Mouse (Mus musculus) testis, adult 2 months (tissue): Measurements from ENCODE around the gene Zdhhc24.

ENCODE experiments used
- CTCF ChIP-seq: fragments of 200-500 bp; IDR thresholded peaks from 2 replicates; pipeline ENCODE4 v1.5.1; 2012; ENCODE audit warnings: low read depth, mild to moderate bottlenecking, inconsistent platforms, low read length, moderate library complexity; ENCODE audit not compliant: control insufficient read depth, insufficient read depth, insufficient replicate concordance
- POLR2A ChIP-seq: fragments of 200-500 bp; IDR thresholded peaks from 2 replicates; pipeline ENCODE4 v1.6.1; 2012; ENCODE audit warnings: low read depth, mild to moderate bottlenecking, inconsistent platforms, low read length, moderate library complexity; ENCODE audit not compliant: control insufficient read depth

DNA sequence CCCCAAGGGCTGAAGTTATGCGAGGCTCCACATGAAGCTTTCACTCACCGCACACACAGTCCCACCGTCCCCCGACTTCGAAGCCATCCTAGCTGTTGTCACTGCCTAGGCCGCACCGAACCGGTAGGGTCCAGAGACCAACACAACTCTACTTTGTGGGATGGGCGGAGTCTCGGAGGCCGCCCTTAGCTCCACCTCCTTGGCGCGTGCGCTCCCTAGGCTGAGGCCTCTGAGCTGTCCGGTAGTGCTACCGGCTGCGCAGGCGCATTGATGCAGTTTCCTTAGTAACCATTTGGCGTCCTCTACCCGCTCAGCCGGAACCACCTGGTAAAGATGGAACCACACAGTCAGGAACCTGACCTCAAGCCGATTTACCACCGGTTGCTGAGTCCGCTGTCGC, 39.3 kb upstream of the Zdhhc24 start, which contains the start of the genes Ccs and Ccdc87:
- TF ChIP-seq CTCF (peak; percentile 3; the same call in 1 of the 2 replicates), POLR2A (peak; percentile 85)
